Mouse (Mus musculus) right cerebral cortex, postnatal 36 days (tissue): ENCODE measurements around the gene Pogz.
"Not testable (repeated sequence)": the region's sequence is repeated elsewhere in the genome, so short reads cannot be mapped to it uniquely, and the experiment has no call there.

Experiments used
- DNase-seq, 2 experiments: peaks; one replicate each; pipeline ENCODE4 v3.0.0; 2022; ENCODE audit warnings: low spot score in 2 of 2, mixed read lengths in 1 of 2

Gene Pogz

GRCm38 (mm10) chr3:94832701-94833100 lies 4.7 kb upstream of the Pogz start:
- DNase-seq, result no peak

DNA sequence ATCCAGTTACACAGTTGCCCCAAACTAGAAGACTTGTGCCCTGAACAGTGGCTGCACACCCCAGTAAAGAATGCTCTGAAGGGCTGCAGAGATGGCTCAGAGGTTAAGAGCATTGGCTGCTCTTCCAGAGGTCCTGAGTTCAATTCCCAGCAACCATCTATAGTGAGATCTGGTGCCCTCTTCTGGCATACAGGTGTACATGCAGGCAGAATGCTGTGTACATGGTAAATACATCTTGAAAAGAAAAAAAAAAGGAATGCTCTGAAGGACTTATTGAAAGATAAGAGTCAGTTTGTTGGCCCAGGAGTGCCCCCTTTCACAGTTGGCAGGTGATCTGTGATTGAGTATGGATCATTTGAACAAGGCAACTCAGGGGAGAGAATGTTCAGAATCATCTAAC lies 4.0 kb upstream of the Pogz start:
- no peak for DNase-seq

GRCm38 (mm10) chr3:94835396-94835795 lies 2.0 kb upstream of the Pogz start:
- no peak for DNase-seq

- peak; percentile 85 to 88 for DNase-seq
Measured at GRCm38 (mm10) chr3:94837959-94838496, 661 bp downstream of the Pogz start.

GRCm38 (mm10) chr3:94838631-94839030 lies 1.3 kb downstream of the Pogz start:
- no peak for DNase-seq

GRCm38 (mm10) chr3:94839101-94839500 lies 1.7 kb downstream of the Pogz start:
- no peak for DNase-seq

DNA sequence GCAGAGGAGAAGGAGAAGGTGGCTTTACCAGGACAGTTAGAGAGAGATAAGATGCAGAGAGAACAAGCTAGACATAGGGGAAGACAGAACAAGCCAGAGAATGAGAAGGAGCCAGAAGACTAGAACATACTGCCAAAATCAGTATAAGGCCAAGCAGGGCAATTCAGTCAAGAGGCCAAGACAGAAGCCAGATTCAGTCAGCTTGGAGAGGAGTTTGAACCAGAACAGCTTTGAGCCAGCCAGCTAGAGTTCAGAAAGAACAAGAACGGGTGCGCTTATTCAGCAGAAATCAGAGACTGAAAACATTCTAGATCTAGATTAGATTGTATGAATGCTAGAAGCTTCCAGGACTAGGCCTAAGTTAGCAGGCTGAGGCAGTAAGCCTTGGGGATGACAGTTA lies 10.0 kb downstream of the Pogz start:
- DNase-seq, result no peak

DNA sequence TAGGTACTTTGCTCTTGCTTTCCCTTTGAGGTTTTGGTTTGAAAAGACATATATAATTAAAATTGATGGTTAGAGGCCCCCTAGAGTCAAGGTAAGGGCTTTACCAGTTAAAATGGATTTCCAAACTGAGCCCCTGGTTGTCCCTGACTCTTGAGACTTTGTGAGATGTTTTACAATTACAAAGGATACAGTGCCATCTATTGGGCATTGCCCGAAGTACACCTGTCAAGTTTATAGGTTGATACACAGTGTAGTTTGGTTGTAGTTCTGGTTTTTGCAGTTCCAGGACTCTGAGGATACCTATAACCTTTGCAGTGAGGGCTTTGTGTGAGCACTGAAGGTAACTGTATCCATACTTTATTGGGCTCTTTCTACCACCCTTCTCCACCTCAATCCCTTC lies 12.0 kb downstream of the Pogz start:
- no peak for DNase-seq

GRCm38 (mm10) chr3:94851731-94852130 lies 14.4 kb downstream of the Pogz start:
- no peak for DNase-seq

DNA sequence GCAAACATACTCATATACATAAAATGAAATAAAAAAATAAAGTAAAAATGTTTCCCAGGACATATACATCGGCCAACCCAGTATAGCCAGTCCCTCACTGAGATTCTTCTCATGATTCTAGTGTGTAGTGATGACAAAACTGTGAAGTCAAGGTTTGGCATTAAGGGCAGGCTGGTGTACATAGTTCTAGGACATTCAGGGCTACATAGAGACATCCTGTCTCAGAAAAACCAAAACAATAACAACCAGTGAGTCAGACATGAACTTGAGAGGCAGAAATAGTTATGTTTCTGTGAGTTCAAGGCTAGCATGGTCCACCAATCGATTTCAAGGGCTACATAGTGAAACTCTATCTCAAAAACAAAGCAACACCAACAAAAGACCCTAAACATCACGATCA lies 14.8 kb downstream of the Pogz start:
- DNase-seq, result no peak

GRCm38 (mm10) chr3:94859471-94859870 lies 22.1 kb downstream of the Pogz start:
- DNase-seq, result no peak

DNA sequence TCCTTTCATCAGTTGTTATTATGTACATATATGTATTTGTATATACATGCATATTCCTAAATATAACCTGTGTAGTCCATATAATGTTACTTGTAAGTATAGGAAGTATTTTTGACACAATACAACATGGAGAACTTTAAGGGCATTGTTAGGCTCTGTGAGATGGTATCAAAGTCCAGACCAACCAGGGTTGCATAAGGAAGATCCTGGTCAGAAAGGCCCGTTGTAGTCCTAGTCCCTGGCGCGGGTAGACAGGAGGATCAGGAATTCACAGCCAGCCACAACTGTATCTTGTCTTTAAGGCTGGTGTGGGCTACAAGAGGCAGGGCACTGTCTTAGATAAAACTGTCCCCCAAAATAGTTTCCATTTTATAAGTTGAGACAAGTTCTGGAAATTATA lies 31.6 kb downstream of the Pogz start:
- DNase-seq, result no peak

GRCm38 (mm10) chr3:94878618-94879017 lies 41.3 kb downstream of the Pogz start:
- DNase-seq, result no peak

DNA sequence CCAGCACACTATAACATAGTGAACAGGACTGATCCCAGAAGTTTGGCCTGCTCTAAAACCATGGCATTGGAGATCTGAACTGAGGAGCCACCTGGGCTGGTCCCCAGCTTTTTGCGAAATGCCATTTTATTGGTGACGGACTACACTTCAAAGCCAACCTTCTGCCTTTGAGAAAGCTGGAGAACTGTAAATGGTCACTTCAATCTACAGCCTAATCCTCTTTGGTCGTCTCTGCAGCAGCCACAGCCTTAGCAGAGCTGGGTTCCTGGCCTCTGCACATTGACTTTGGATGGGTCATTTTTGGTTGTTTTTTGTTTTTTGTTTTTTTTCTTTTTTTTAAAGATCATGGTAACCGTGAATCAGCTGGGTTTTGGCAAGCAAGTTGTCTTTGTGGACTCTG lies 44.5 kb downstream of the Pogz start:
- DNase-seq, result no peak

- no peak for DNase-seq
Measured at GRCm38 (mm10) chr3:94882579-94882978, 45.2 kb downstream of the Pogz start.

DNA sequence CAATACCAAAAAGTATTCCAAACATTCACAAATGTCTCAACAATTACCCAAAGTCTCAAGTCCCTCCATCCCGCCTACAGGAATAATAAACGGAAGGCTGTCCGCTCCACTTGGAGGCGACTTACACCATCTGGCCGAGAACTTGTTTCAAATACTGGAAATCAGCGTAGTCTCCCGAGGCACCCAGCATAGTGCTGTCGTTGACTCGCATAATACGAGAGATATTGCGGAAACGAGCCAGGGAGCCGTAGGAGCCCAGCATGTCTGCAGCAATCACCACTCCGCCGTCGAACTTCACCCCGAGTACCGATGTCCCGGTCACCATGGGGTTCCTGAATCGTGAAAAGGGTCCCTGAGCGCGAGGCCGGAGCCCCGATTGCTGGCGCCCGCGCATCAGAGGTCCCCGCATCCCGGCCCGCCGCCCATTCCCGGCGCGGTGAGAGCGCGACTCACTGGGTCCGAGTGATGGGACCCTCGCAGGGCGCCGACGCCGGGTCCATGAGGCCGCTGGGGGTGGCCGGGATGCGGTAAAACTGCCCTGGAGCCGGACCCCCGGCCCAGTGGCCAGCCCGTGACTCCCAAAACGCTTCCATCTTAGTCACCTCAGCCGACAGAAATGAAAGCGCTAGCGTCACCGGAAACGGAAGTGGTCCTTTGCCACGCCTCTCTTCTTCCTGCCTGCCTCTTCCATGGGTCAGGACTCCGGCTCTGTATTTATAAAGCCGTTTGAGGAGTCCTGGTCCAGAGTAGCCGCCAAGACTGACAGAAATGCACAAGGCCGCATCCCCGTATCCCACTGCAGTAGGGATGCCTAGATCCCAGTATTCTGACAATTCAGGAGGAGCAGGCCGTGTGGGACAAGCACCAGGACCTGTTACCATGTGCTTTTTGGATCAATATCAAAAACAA lies 49.2 kb downstream of the Pogz start, which contains the start of gene Psmb4:
Gene Psmb4, minus strand, starts transcription at position 646 of the 909 bp plus-strand sequence.
- DNase-seq, result peak; percentile 80 to 86

- DNase-seq, result no peak
Measured at GRCm38 (mm10) chr3:94888595-94888994, 51.2 kb downstream of the Pogz start.

- DNase-seq, result no peak
Measured at GRCm38 (mm10) chr3:94894076-94894475, 56.7 kb downstream of the Pogz start.

DNA sequence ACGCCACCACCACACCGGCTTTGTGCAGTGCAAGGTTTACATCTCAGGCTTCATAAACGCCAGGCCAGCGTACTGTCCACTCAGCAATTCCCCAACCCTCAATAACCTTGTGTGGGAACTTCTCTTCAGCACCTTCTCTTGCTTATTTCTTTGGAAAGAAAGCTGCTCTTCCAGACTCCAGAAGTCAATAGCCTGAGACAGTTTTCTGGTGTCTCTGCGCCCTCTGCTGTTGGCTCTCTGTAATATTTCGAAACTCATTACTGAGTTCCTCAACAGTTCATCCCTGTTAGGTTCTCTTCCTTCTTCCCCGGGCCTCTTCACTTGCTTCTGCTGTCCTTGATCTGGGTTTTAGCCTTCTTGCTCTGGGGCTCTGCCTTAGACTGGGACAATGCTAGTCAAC lies 65.4 kb downstream of the Pogz start:
- peak in 1 of 2 experiments; percentile 42 for DNase-seq

- not testable (repeated sequence) for DNase-seq
Measured at GRCm38 (mm10) chr3:94904759-94905158, 67.4 kb downstream of the Pogz start.

GRCm38 (mm10) chr3:94906482-94906881 lies 69.1 kb downstream of the Pogz start:
- DNase-seq, result no peak

- DNase-seq, result no peak
Measured at GRCm38 (mm10) chr3:94911050-94911693, 73.8 kb downstream of the Pogz start.

GRCm38 (mm10) chr3:94913801-94914200 lies 76.4 kb downstream of the Pogz start:
- DNase-seq, result no peak
